In the genomic region with DNA sequence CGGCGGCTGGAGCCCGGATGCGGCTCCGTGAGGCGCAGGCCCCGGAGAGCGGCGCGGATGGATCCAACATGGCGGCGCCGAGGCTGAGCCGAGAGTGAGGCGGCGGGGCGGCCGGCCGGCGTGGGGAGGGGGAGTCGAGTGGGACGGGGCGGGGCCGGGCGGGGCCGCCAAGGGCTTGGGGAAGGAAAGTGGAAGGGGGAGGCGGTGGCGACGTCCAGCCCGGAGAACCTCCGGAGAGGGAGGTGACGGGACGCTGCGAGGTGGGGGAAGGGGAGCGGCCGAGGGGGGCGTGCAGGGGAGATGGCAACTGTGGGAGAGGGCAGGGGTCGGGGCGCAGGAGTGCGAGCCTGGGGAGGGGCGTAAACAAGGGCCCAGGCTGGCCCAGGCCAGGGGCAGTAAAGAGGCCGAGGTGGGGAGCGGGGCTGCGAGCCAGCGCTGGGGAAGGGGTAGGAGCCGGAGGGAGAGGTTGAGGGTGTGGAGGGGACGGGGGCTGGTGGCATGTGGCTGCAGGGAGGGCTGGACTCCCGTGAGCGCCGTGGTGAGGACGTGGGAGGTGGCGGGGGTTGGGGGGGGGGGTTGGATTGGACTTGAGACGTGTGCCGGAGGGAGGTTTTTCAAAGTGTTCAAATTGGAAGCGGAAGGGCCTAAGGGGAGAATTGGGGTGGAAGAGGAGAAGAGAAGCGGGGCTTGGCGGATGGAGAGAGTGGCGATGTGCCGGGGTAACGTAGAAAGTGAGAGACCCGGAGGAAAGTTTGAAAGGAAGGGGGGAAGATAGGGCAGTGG, we compare ENCODE assay signal across 8 mouse cellular contexts. TPM values are rescaled to one million over a fixed set of nuclear protein-coding genes. Genes with fewer than 3 reads are reported as not detected.
DNase-seq lines count a peak whose midpoint lies in the region; ATAC-seq and TF ChIP-seq lines count a peak whose summit lies in the region.

No protein-coding gene starts in this region.

- peak overlapping the region; percentile 77 for H3K4me2 ChIP-seq in hindbrain, embryonic 16.5 days (ENCODE audit: low read length)
- peak overlapping the region; percentile 95 for H3K4me2 ChIP-seq in liver, embryonic 16.5 days (ENCODE audit: low read depth, low read length)

- peak; percentile 88 for ATAC-seq in hindbrain, embryonic 16.5 days
- ATAC-seq in liver, embryonic 16.5 days (ENCODE audit: low read depth): peak; percentile 73

- H3K9me3 ChIP-seq in erythroblast, embryonic 14.5 days (ENCODE audit: control insufficient read depth, low read length): no peaks in the 10 kb centered on the region
- no peaks in the 10 kb centered on the region for H3K9me3 ChIP-seq in hindbrain, embryonic 16.5 days (ENCODE audit: control insufficient read depth, low read length)
- H3K9me3 ChIP-seq in liver, embryonic 16.5 days (replicated peaks; ENCODE audit: control insufficient read depth, low read length): no peaks in the 10 kb centered on the region

- H3K36me3 ChIP-seq in erythroblast, embryonic 14.5 days (ENCODE audit: control insufficient read depth): peaks cover 41% of the 10 kb centered on the region
- no peaks in the 10 kb centered on the region; the same call in 1 of the 2 replicates for H3K36me3 ChIP-seq in hindbrain, embryonic 16.5 days (ENCODE audit: control insufficient read depth, insufficient read depth, low read length)
- H3K36me3 ChIP-seq in liver, embryonic 16.5 days (ENCODE audit: control insufficient read depth, insufficient read depth): no peaks in the 10 kb centered on the region

- H3K4me3 ChIP-seq in bone marrow, adult 2 months (replicated peaks; ENCODE audit: control insufficient read depth, low read depth, low read length): peak overlapping the region; percentile 82
- H3K4me3 ChIP-seq in erythroblast, embryonic 14.5 days (replicated peaks): peak overlapping the region; percentile 99
- H3K4me3 ChIP-seq in hindbrain, embryonic 16.5 days (ENCODE audit: low read length): peak overlapping the region; percentile 90
- H3K4me3 ChIP-seq in liver, embryonic 16.5 days (ENCODE audit: low read depth, low read length): peak overlapping the region; percentile 71
- H3K4me3 ChIP-seq in olfactory bulb, adult 2 months (ENCODE audit: insufficient read depth, low read depth, low read length): peak overlapping the region; percentile 61

- peak overlapping the region; percentile 99 for H3K27ac ChIP-seq in bone marrow, adult 2 months (ENCODE audit: control insufficient read depth, insufficient read depth, low read depth, low read length, poor library complexity)
- H3K27ac ChIP-seq in hindbrain, embryonic 16.5 days (ENCODE audit: low read depth, low read length): peak overlapping the region; percentile 100
- peak overlapping the region; percentile 90 for H3K27ac ChIP-seq in liver, embryonic 16.5 days (ENCODE audit: low read length)
- peak overlapping the region; percentile 45; the same call in 1 of the 2 replicates for H3K27ac ChIP-seq in olfactory bulb, adult 2 months (ENCODE audit: insufficient read depth, low read depth, low read length)

- H3K9ac ChIP-seq in hindbrain, embryonic 16.5 days (ENCODE audit: low read depth, low read length): peak overlapping the region; percentile 99
- peak overlapping the region; percentile 93 for H3K9ac ChIP-seq in liver, embryonic 16.5 days (ENCODE audit: low read depth, low read length)

- no peaks in the 10 kb centered on the region for H3K27me3 ChIP-seq in erythroblast, embryonic 14.5 days (ENCODE audit: control insufficient read depth)
- H3K27me3 ChIP-seq in hindbrain, embryonic 16.5 days (replicated peaks; ENCODE audit: control insufficient read depth, insufficient read depth, low read length): no peaks in the 10 kb centered on the region
- H3K27me3 ChIP-seq in liver, embryonic 16.5 days (ENCODE audit: control insufficient read depth, insufficient read depth, low read depth, low read length): no peaks in the 10 kb centered on the region

- no peak for TF ChIP-seq CTCF in bone marrow, adult 2 months (IDR thresholded peaks at IDR 0.05; ENCODE audit: control insufficient read depth, insufficient read depth, low read length)
- no peak for TF ChIP-seq CTCF in olfactory bulb, adult 2 months (IDR thresholded peaks at IDR 0.05; ENCODE audit: insufficient read depth, low read depth, low read length)

- peaks cover 1% of the 10 kb centered on the region; the same call in 1 of the 2 replicates for H3K4me1 ChIP-seq in bone marrow, adult 2 months (ENCODE audit: control insufficient read depth, insufficient read depth, low read length)
- peaks cover 52% of the 10 kb centered on the region for H3K4me1 ChIP-seq in erythroblast, embryonic 14.5 days (ENCODE audit: control insufficient read depth)
- peaks cover 32% of the 10 kb centered on the region for H3K4me1 ChIP-seq in hindbrain, embryonic 16.5 days (ENCODE audit: control insufficient read depth, insufficient read depth, low read depth, low read length)
- peaks cover 25% of the 10 kb centered on the region for H3K4me1 ChIP-seq in liver, embryonic 16.5 days (ENCODE audit: control insufficient read depth, low read depth, low read length)
- H3K4me1 ChIP-seq in olfactory bulb, adult 2 months (ENCODE audit: control insufficient read depth, insufficient read depth, low read length): peaks cover 5% of the 10 kb centered on the region; the same call in 1 of the 2 replicates

- WGBS in bone marrow, adult 2 months: 2% methylated on average over 52 of the region's 61 CpGs
- under 1% methylated on average over 50 of the region's 61 CpGs for WGBS in hindbrain, embryonic 16.5 days
- under 1% methylated on average over 44 of the region's 61 CpGs for WGBS in liver, embryonic 16.5 days (ENCODE audit: insufficient replicate concordance)
- WGBS in olfactory bulb, adult 2 months: under 1% methylated on average over 59 of the region's 61 CpGs

- peak; percentile 46 to 47 for DNase-seq in spleen, postnatal 10 days (ENCODE audit: low spot score in 2 of 2)
- no peak for DNase-seq in spleen, adult 12 weeks (ENCODE audit: low spot score)
- DNase-seq in layer of hippocampus, adult 9-10 months (ENCODE audit: low spot score): no peak

- TF ChIP-seq POLR2A in bone marrow, adult 2 months (IDR thresholded peaks at IDR 0.05; ENCODE audit: borderline replicate concordance, control insufficient read depth, low read depth, low read length): peak; percentile 39; the same call in 1 of the 2 replicates
- TF ChIP-seq POLR2A in olfactory bulb, adult 2 months (IDR thresholded peaks at IDR 0.05; ENCODE audit: insufficient read depth, low read depth, low read length): 0 out of 2 replicates have a peak, but pooled peaks have one; percentile 4

RNA-seq across cellular contexts. Expression of a gene that starts 0.7 kb away (rescaled TPM):
- 31.6 and 49.7 TPM in 2 replicates for polyA plus RNA-seq in bone marrow, adult 2 months (2011; ENCODE audit: insufficient read depth, insufficient read length, low replicate concordance, missing spikeins)
- 1.6 and 1.7 TPM in 2 replicates for polyA plus RNA-seq in erythroblast, embryonic 14.5 days (2012)
- 46.5 and 49.5 TPM in 2 replicates for polyA plus RNA-seq in hindbrain, embryonic 16.5 days (2015; fragmentation: Nextera tagmentation; extraction: Ambion mirVana)
- polyA plus RNA-seq in liver, embryonic 16.5 days (2015; fragmentation: Nextera tagmentation; extraction: Ambion mirVana): 17.5 and 19.7 TPM in 2 replicates
- polyA plus RNA-seq in olfactory bulb, adult 2 months (2012; ENCODE audit: insufficient read depth, insufficient read length, low replicate concordance, missing spikeins): not detected in 2 replicates

RNA-seq across cellular contexts. Expression of a gene that starts 15.8 kb away (rescaled TPM):
- polyA plus RNA-seq in bone marrow, adult 2 months (2011; ENCODE audit: insufficient read depth, insufficient read length, low replicate concordance, missing spikeins): 16.0 and 18.8 TPM in 2 replicates
- polyA plus RNA-seq in erythroblast, embryonic 14.5 days (2012): 0.98 TPM in 2 replicates
- 51.2 and 54.7 TPM in 2 replicates for polyA plus RNA-seq in hindbrain, embryonic 16.5 days (2015; fragmentation: Nextera tagmentation; extraction: Ambion mirVana)
- polyA plus RNA-seq in liver, embryonic 16.5 days (2015; fragmentation: Nextera tagmentation; extraction: Ambion mirVana): 38.8 and 39.0 TPM in 2 replicates
- not detected in 2 replicates for polyA plus RNA-seq in olfactory bulb, adult 2 months (2012; ENCODE audit: insufficient read depth, insufficient read length, low replicate concordance, missing spikeins)

RNA-seq across cellular contexts. Expression of a gene that starts 15.8 kb away (rescaled TPM):
- polyA plus RNA-seq in bone marrow, adult 2 months (2011; ENCODE audit: insufficient read depth, insufficient read length, low replicate concordance, missing spikeins): 73.2 and 94.4 TPM in 2 replicates
- 1.4 and 2.0 TPM in 2 replicates for polyA plus RNA-seq in erythroblast, embryonic 14.5 days (2012)
- polyA plus RNA-seq in hindbrain, embryonic 16.5 days (2015; fragmentation: Nextera tagmentation; extraction: Ambion mirVana): 123 and 143 TPM in 2 replicates
- polyA plus RNA-seq in liver, embryonic 16.5 days (2015; fragmentation: Nextera tagmentation; extraction: Ambion mirVana): 30.9 and 37.8 TPM in 2 replicates
- polyA plus RNA-seq in olfactory bulb, adult 2 months (2012; ENCODE audit: insufficient read depth, insufficient read length, low replicate concordance, missing spikeins): not detected in 2 replicates

RNA-seq across cellular contexts. Expression of a gene that starts 31.0 kb away (rescaled TPM):
- 1.3 TPM in 1 of 2 replicates, not detected in the other for polyA plus RNA-seq in bone marrow, adult 2 months (2011; ENCODE audit: insufficient read depth, insufficient read length, low replicate concordance, missing spikeins)
- polyA plus RNA-seq in erythroblast, embryonic 14.5 days (2012): 0.14 TPM in 1 of 2 replicates, not detected in the other
- polyA plus RNA-seq in hindbrain, embryonic 16.5 days (2015; fragmentation: Nextera tagmentation; extraction: Ambion mirVana): 3.3 and 4.3 TPM in 2 replicates
- 0.20 and 0.28 TPM in 2 replicates for polyA plus RNA-seq in liver, embryonic 16.5 days (2015; fragmentation: Nextera tagmentation; extraction: Ambion mirVana)
- polyA plus RNA-seq in olfactory bulb, adult 2 months (2012; ENCODE audit: insufficient read depth, insufficient read length, low replicate concordance, missing spikeins): not detected in 2 replicates

RNA-seq across cellular contexts. Expression of a gene that starts 34.8 kb away (rescaled TPM):
- 34.0 and 84.2 TPM in 2 replicates for polyA plus RNA-seq in bone marrow, adult 2 months (2011; ENCODE audit: insufficient read depth, insufficient read length, low replicate concordance, missing spikeins)
- polyA plus RNA-seq in erythroblast, embryonic 14.5 days (2012): 3.9 and 4.8 TPM in 2 replicates
- polyA plus RNA-seq in hindbrain, embryonic 16.5 days (2015; fragmentation: Nextera tagmentation; extraction: Ambion mirVana): 115 and 126 TPM in 2 replicates
- polyA plus RNA-seq in liver, embryonic 16.5 days (2015; fragmentation: Nextera tagmentation; extraction: Ambion mirVana): 40.3 and 45.2 TPM in 2 replicates
- polyA plus RNA-seq in olfactory bulb, adult 2 months (2012; ENCODE audit: insufficient read depth, insufficient read length, low replicate concordance, missing spikeins): not detected in 2 replicates

Comparison
In these comparisons a context has a peak if more than half of its experiments do, and no peak if none do; other contexts are left out.
1. DNase-seq: peak in spleen, postnatal 10 days (2 of 2); none in spleen, adult 12 weeks (single experiment) and layer of hippocampus, adult 9-10 months (single experiment).
2. H3K27ac ChIP-seq: peak in every context shown above with its lines; median percentile 100 in hindbrain, embryonic 16.5 days; 99 in bone marrow, adult 2 months; 90 in liver, embryonic 16.5 days; 45 in olfactory bulb, adult 2 months.
3. Peak in every context shown above with its lines, with median percentiles within 50 percentile points of each other: H3K4me3 ChIP-seq.